Comparison of ENCODE assay signal across 8 mouse cellular contexts in genomic region chr17:12725871-12726270, GRCm38 (mm10). TPM values are rescaled to one million over a fixed set of nuclear protein-coding genes. Genes with fewer than 3 reads are reported as not detected.
DNase-seq lines count a peak whose midpoint lies in the region; ATAC-seq and TF ChIP-seq lines count a peak whose summit lies in the region.
"Had no signal": no experiment of that assay in that cellular context is flagged by ENCODE, and none has a peak within 500 bp of the region (broad histone marks: within the 10 kb centered on the region; RNA-seq: fewer than 3 reads in every experiment).

No protein-coding gene starts in this region.

- WGBS in embryonic facial prominence, embryonic 12.5 days: 38% methylated on average over 4 of the region's 4 CpGs
- WGBS in intestine, embryonic 14.5 days: 20% methylated on average over 4 of the region's 4 CpGs
- WGBS in liver, postnatal 0 days (ENCODE audit: insufficient replicate concordance): 17% methylated on average over 4 of the region's 4 CpGs

- intact Hi-C loops in left cerebral cortex, postnatal 25 days (cut with DNase I): no loop called here

- no peaks in the 10 kb centered on the region for H3K9me3 ChIP-seq in embryonic facial prominence, embryonic 12.5 days
- no peaks in the 10 kb centered on the region for H3K9me3 ChIP-seq in intestine, embryonic 14.5 days (ENCODE audit: control insufficient read depth, low read length)
- no peaks in the 10 kb centered on the region for H3K9me3 ChIP-seq in liver, postnatal 0 days (ENCODE audit: low read length)
- H3K9me3 ChIP-seq: neural tube, embryonic 12.5 days had no signal

- TF ChIP-seq EP300 in liver, postnatal 0 days (IDR thresholded peaks at IDR 0.05; ENCODE audit: low read depth): peak; percentile 25; the same call in 1 of the 2 replicates

- no peak for TF ChIP-seq CTCF in liver, postnatal 0 days (IDR thresholded peaks at IDR 0.05; ENCODE audit: low read depth)

- peak; percentile 44 for DNase-seq in ovary, adult 18-20 months (ENCODE audit: low spot score)
- DNase-seq in ovary, postnatal 10 days (ENCODE audit: low spot score): no peak
- peak; percentile 58 for DNase-seq in intestine, embryonic 14.5 days (ENCODE audit: low spot score)
- DNase-seq in liver, postnatal 0 days: peak; percentile 58
- no peak for DNase-seq in thymus, postnatal 4 days
- DNase-seq in left cerebral cortex, postnatal 25 days (ENCODE audit: low spot score in 2 of 2): no peak

- H3K4me3 ChIP-seq in embryonic facial prominence, embryonic 12.5 days: no peak overlapping the region
- H3K4me3 ChIP-seq in intestine, embryonic 14.5 days (ENCODE audit: low read depth, low read length): no peak overlapping the region
- no peak overlapping the region for H3K4me3 ChIP-seq in liver, postnatal 0 days (ENCODE audit: low read depth, low read length)
- H3K4me3 ChIP-seq: neural tube, embryonic 12.5 days had no signal

- no peak overlapping the region for H3K4me2 ChIP-seq in embryonic facial prominence, embryonic 12.5 days (replicated peaks)
- H3K4me2 ChIP-seq in intestine, embryonic 14.5 days (ENCODE audit: low read length): 0 out of 2 replicates have a peak overlapping the region, but pooled peaks have one; percentile 8
- no peak overlapping the region for H3K4me2 ChIP-seq in liver, postnatal 0 days (ENCODE audit: low read depth, low read length)
- H3K4me2 ChIP-seq: neural tube, embryonic 12.5 days had no signal

- peaks cover 44% of the 10 kb centered on the region for H3K4me1 ChIP-seq in embryonic facial prominence, embryonic 12.5 days
- H3K4me1 ChIP-seq in intestine, embryonic 14.5 days (replicated peaks; ENCODE audit: control insufficient read depth, insufficient read depth, low read length): peaks cover 39% of the 10 kb centered on the region
- peaks cover 21% of the 10 kb centered on the region for H3K4me1 ChIP-seq in liver, postnatal 0 days (ENCODE audit: insufficient read depth)

- H3K9ac ChIP-seq in embryonic facial prominence, embryonic 12.5 days: no peak overlapping the region
- no peak overlapping the region; the same call in 1 of the 2 replicates for H3K9ac ChIP-seq in intestine, embryonic 14.5 days (ENCODE audit: low read length)
- H3K9ac ChIP-seq in liver, postnatal 0 days (replicated peaks): no peak overlapping the region
- H3K9ac ChIP-seq: neural tube, embryonic 12.5 days had no signal

- peak overlapping the region; percentile 89 for H3K27ac ChIP-seq in embryonic facial prominence, embryonic 12.5 days
- peak overlapping the region; percentile 85 for H3K27ac ChIP-seq in intestine, embryonic 14.5 days (ENCODE audit: low read depth)
- H3K27ac ChIP-seq in liver, postnatal 0 days (ENCODE audit: low read depth): peak overlapping the region; percentile 11; the same call in 1 of the 2 replicates
- H3K27ac ChIP-seq: neural tube, embryonic 12.5 days had no signal

- peaks cover 31% of the 10 kb centered on the region for H3K36me3 ChIP-seq in embryonic facial prominence, embryonic 12.5 days
- H3K36me3 ChIP-seq in intestine, embryonic 14.5 days (ENCODE audit: control insufficient read depth, insufficient read depth, low read length): peaks cover 33% of the 10 kb centered on the region
- peaks cover 13% of the 10 kb centered on the region; the same call in 1 of the 2 replicates for H3K36me3 ChIP-seq in liver, postnatal 0 days (replicated peaks; ENCODE audit: insufficient read depth, low read length)

- no peak for ATAC-seq in embryonic facial prominence, embryonic 12.5 days (ENCODE audit: insufficient number of reproducible peaks, insufficient read depth, low FRiP score, low TSS enrichment)
- no peak for ATAC-seq in intestine, embryonic 14.5 days (replicated peaks; ENCODE audit: low FRiP score, low TSS enrichment, low read depth)
- 0 out of 2 replicates have a peak, but pooled peaks have one; percentile 21 for ATAC-seq in liver, postnatal 0 days

- H3K27me3 ChIP-seq in embryonic facial prominence, embryonic 12.5 days: no peaks in the 10 kb centered on the region
- H3K27me3 ChIP-seq in intestine, embryonic 14.5 days (replicated peaks; ENCODE audit: control insufficient read depth, insufficient read depth, low read length): no peaks in the 10 kb centered on the region
- no peaks in the 10 kb centered on the region for H3K27me3 ChIP-seq in liver, postnatal 0 days (ENCODE audit: insufficient read depth, low read length)
- H3K27me3 ChIP-seq: neural tube, embryonic 12.5 days had no signal

RNA-seq across cellular contexts. Expression of gene Igf2r, which starts 43.6 kb away (rescaled TPM):
- 37.1 and 38.1 TPM in 2 replicates for polyA plus RNA-seq in embryonic facial prominence, embryonic 12.5 days (2016; fragmentation: Nextera tagmentation; extraction: Ambion mirVana)
- 52.3 and 52.8 TPM in 2 replicates for polyA plus RNA-seq in intestine, embryonic 14.5 days (2014; fragmentation: Nextera tagmentation; extraction: Ambion mirVana)
- 4.5 and 6.5 TPM in 2 replicates for polyA plus RNA-seq in liver, postnatal 0 days (2015; fragmentation: Nextera tagmentation; extraction: Ambion mirVana)
- total RNA-seq in left cerebral cortex, postnatal 25 days (2021): 10 to 100 TPM; 28.5 to 29.2 TPM

RNA-seq across cellular contexts. Expression of gene Slc22a1, which starts 50.2 kb away (rescaled TPM):
- polyA plus RNA-seq in embryonic facial prominence, embryonic 12.5 days (2016; fragmentation: Nextera tagmentation; extraction: Ambion mirVana): 0.08 and 0.42 TPM in 2 replicates
- 0.34 TPM in 1 of 2 replicates, not detected in the other for polyA plus RNA-seq in intestine, embryonic 14.5 days (2014; fragmentation: Nextera tagmentation; extraction: Ambion mirVana)
- polyA plus RNA-seq in liver, postnatal 0 days (2015; fragmentation: Nextera tagmentation; extraction: Ambion mirVana): 6.1 and 11.7 TPM in 2 replicates
- total RNA-seq in left cerebral cortex, postnatal 25 days (2021): 1 to 10 TPM in 1 of 2 experiments, under 1 TPM in 1; 0.87 to 1.9 TPM
- polyA plus RNA-seq: neural tube, embryonic 12.5 days had no signal

Comparison
In these comparisons a context has a peak if more than half of its experiments do, and no peak if none do; other contexts are left out.
1. DNase-seq: peak in ovary, adult 18-20 months (single experiment), intestine, embryonic 14.5 days (single experiment) and liver, postnatal 0 days (single experiment); none in ovary, postnatal 10 days (single experiment), thymus, postnatal 4 days (single experiment) and left cerebral cortex, postnatal 25 days (0 of 2).
2. H3K27ac ChIP-seq: peak in every context shown above with its lines; median percentile 89 in embryonic facial prominence, embryonic 12.5 days; 85 in intestine, embryonic 14.5 days; 11 in liver, postnatal 0 days.